Mouse (Mus musculus) bone marrow, adult 2 months (tissue): ENCODE measurements around the gene Rapgef6. TPM values are rescaled to one million over a fixed set of nuclear protein-coding genes. Genes with fewer than 3 reads are reported as not detected.

ENCODE experiments used
- H3K27ac ChIP-seq: fragments of 200-500 bp; 2 replicates; pipeline ENCODE4 v1.5.1; 2012; ENCODE audit warnings: low read depth, mild to moderate bottlenecking, control low read depth, inconsistent platforms, low read length; ENCODE audit not compliant: control insufficient read depth, poor library complexity, insufficient read depth
- H3K4me1 ChIP-seq: fragments of 200-500 bp; 2 replicates; pipeline ENCODE4 v1.6.1; 2011; ENCODE audit warnings: low read length; ENCODE audit not compliant: control insufficient read depth, insufficient read depth
- H3K4me3 ChIP-seq: fragments of 200-500 bp; replicated peaks from 2 replicates; pipeline ENCODE3; 2011; ENCODE audit warnings: mild to moderate bottlenecking, low read depth, low read length, control low read depth; ENCODE audit not compliant: control insufficient read depth
- CTCF ChIP-seq: fragments of 200-500 bp; IDR thresholded peaks from 2 replicates; pipeline ENCODE4 v1.5.1; 2011; ENCODE audit warnings: low read length, control low read depth; ENCODE audit not compliant: control insufficient read depth, insufficient read depth
- POLR2A ChIP-seq: fragments of 200-500 bp; IDR thresholded peaks from 2 replicates; pipeline ENCODE4 v1.6.1; 2011; ENCODE audit warnings: low read depth, mild to moderate bottlenecking, control low read depth, low read length, borderline replicate concordance; ENCODE audit not compliant: control insufficient read depth
- WGBS: fragments of 180-500 bp; shearing (Covaris S2); methylation state at CpG from one replicate; pipeline ENCODE4 v1.1.7; 2018; 5-methylcytosine and 5-hydroxymethylcytosine counted together
- polyA plus RNA-seq: library from polyadenylated mRNA; stranded (reverse); fragments of >200 nt; gene quantifications from 2 replicates; pipeline ENCODE4 v1.2.4, GENCODE M21; 2011; ENCODE audit warnings: low replicate concordance; ENCODE audit not compliant: missing spikeins, insufficient read depth, insufficient read length

Gene Rapgef6
- polyA plus RNA-seq = 10.0 and 18.6 TPM in 2 replicates

- TF ChIP-seq POLR2A = peak; percentile 94
- no peak; the same call in 1 of the 2 replicates for TF ChIP-seq CTCF
- Histone ChIP-seq H3K4me3 (peak within 1 kb of the TSS; percentile 92), H3K4me1 (peaks cover 1% of the 10 kb centered on the region; the same call in 1 of the 2 replicates), H3K27ac (peak within 1 kb of the TSS; percentile 99)
- under 1% methylated on average over 73 of the region's 73 CpGs for whole genome bisulfite sequencing
Measured at GRCm38 (mm10) chr11:54522529-54523430, at the start of gene Rapgef6. Rapgef6 (plus strand) TSS chr11:54522847.

GRCm38 (mm10) chr11:54478414-54478813, 44.2 kb upstream of the Rapgef6 start:
- H3K27ac ChIP-seq = no peak overlapping the region
- no peaks in the 10 kb centered on the region for H3K4me1 ChIP-seq
- 93% methylated on average over 1 of the region's 1 CpGs for WGBS
- TF ChIP-seq POLR2A = no peak
- TF ChIP-seq CTCF = peak; percentile 49
- H3K4me3 ChIP-seq = no peak overlapping the region

GRCm38 (mm10) chr11:54486041-54486440, 36.6 kb upstream of the Rapgef6 start:
- 39% methylated on average over 3 of the region's 3 CpGs for WGBS
- TF ChIP-seq POLR2A = no peak
- TF ChIP-seq CTCF = no peak

GRCm38 (mm10) chr11:54491946-54492558, 30.6 kb upstream of the Rapgef6 start:
- Histone ChIP-seq H3K4me1 (no peaks in the 10 kb centered on the region; the same call in 1 of the 2 replicates), H3K27ac (no peak overlapping the region), H3K4me3 (no peak overlapping the region)
- 88% methylated on average over 1 of the region's 1 CpGs for WGBS
- TF ChIP-seq POLR2A (no peak), CTCF (no peak)

More at GRCm38 (mm10) chr11:54486041-54486440, 36.6 kb upstream of the Rapgef6 start:
- H3K27ac ChIP-seq = no peak overlapping the region
- no peak overlapping the region for H3K4me3 ChIP-seq
- no peaks in the 10 kb centered on the region; the same call in 1 of the 2 replicates for H3K4me1 ChIP-seq

- H3K4me1 ChIP-seq = no peaks in the 10 kb centered on the region; the same call in 1 of the 2 replicates
- TF ChIP-seq POLR2A (no peak), CTCF (no peak)
- H3K27ac ChIP-seq = no peak overlapping the region
- WGBS = 4% methylated on average over 4 of the region's 4 CpGs
- H3K4me3 ChIP-seq = no peak overlapping the region
Measured at GRCm38 (mm10) chr11:54492559-54492958, 30.1 kb upstream of the Rapgef6 start.

GRCm38 (mm10) chr11:54499838-54500237, 22.8 kb upstream of the Rapgef6 start:
- 88% methylated on average over 5 of the region's 5 CpGs for WGBS
- TF ChIP-seq CTCF (no peak), POLR2A (no peak)

GRCm38 (mm10) chr11:54502546-54503245, 20.0 kb upstream of the Rapgef6 start:
- no peak for TF ChIP-seq CTCF
- TF ChIP-seq POLR2A = no peak
- 86% methylated on average over 4 of the region's 4 CpGs for WGBS
- Histone ChIP-seq H3K4me3 (no peak overlapping the region), H3K4me1 (no peaks in the 10 kb centered on the region), H3K27ac (no peak overlapping the region)

More at GRCm38 (mm10) chr11:54499838-54500237, 22.8 kb upstream of the Rapgef6 start:
- no peak overlapping the region for H3K4me3 ChIP-seq
- no peaks in the 10 kb centered on the region for H3K4me1 ChIP-seq
- H3K27ac ChIP-seq = no peak overlapping the region

GRCm38 (mm10) chr11:54513584-54513983, 9.1 kb upstream of the Rapgef6 start:
- no peak overlapping the region for H3K4me3 ChIP-seq
- no peaks in the 10 kb centered on the region for H3K4me1 ChIP-seq
- H3K27ac ChIP-seq = no peak overlapping the region
- TF ChIP-seq POLR2A (no peak), CTCF (no peak)
